Mouse (Mus musculus) kidney, embryonic 16.5 days (tissue): ENCODE data around the gene Gabrb2. TPM values are rescaled to one million over a fixed set of nuclear protein-coding genes. Genes with fewer than 3 reads are reported as not detected.

ENCODE experiments used
- ATAC-seq: fragments of 200-750 bp; cut with Nextera tagmentation; 2 replicates; pipeline ENCODE4 v1.8.0; 2017; ENCODE audit warnings: moderate TSS enrichment; ENCODE audit not compliant: low FRiP score, low TSS enrichment
- H3K27ac ChIP-seq: fragments of 300-500 bp; sonication (generic); 2 replicates; pipeline ENCODE4 v1.5.1; 2014; ENCODE audit warnings: low read length
- H3K27me3 ChIP-seq: fragments of 300-500 bp; sonication (generic); 2 replicates; pipeline ENCODE4 v1.6.1; 2014; ENCODE audit warnings: low read length, control low read depth, mixed read lengths; ENCODE audit not compliant: insufficient read depth
- H3K36me3 ChIP-seq: fragments of 300-500 bp; sonication (generic); 2 replicates; pipeline ENCODE4 v1.6.1; 2014; ENCODE audit warnings: low read length, control low read depth, mixed read lengths; ENCODE audit not compliant: insufficient read depth
- H3K4me1 ChIP-seq: fragments of 300-500 bp; sonication (generic); 2 replicates; pipeline ENCODE4 v1.6.1; 2014; ENCODE audit warnings: low read length, control low read depth, mixed read lengths; ENCODE audit not compliant: insufficient read depth
- H3K4me2 ChIP-seq: fragments of 300-500 bp; sonication (generic); replicated peaks from 2 replicates; pipeline ENCODE4 v1.6.1; 2014; ENCODE audit warnings: low read depth, low read length
- H3K4me3 ChIP-seq: fragments of 300-500 bp; sonication (generic); 2 replicates; pipeline ENCODE4 v1.5.1; 2014; ENCODE audit warnings: mild to moderate bottlenecking, low read length
- H3K9ac ChIP-seq: fragments of 300-500 bp; sonication (generic); replicated peaks from 2 replicates; pipeline ENCODE4 v1.6.1; 2014; ENCODE audit warnings: low read length
- H3K9me3 ChIP-seq: fragments of 300-500 bp; sonication (generic); 2 replicates; pipeline ENCODE4 v1.6.1; 2016; ENCODE audit warnings: low read length, control low read depth
- WGBS: fragments of 180-500 bp; shearing (Covaris S2); extraction: QIAGEN DNeasy Blood & Tissue Kit; methylation state at CpG from one replicate; pipeline ENCODE4 v1.1.7; 2014; 5-methylcytosine and 5-hydroxymethylcytosine counted together
- polyA plus RNA-seq: library from polyadenylated mRNA; unstranded; fragments of >200 nt; fragmentation: Nextera tagmentation; extraction: Ambion mirVana; gene quantifications from 2 replicates; pipeline ENCODE4 v1.2.1, GENCODE M21; 2015

Gabrb2 gene
- polyA plus RNA-seq, 1 experiment from 2014 or later, result 1.4 TPM

- ATAC-seq, result no peak
- WGBS, result 91% methylated on average over 3 of the region's 3 CpGs
Observed at GRCm38 (mm10) chr11:42528226-42528881, 108.8 kb downstream of the Gabrb2 start.

GRCm38 (mm10) chr11:42532577-42532976 is 113.0 kb downstream of the Gabrb2 start:
- Histone ChIP-seq H3K27me3 (no peaks in the 10 kb centered on the region), H3K4me1 (no peaks in the 10 kb centered on the region)
- 64% methylated on average over 2 of the region's 2 CpGs for WGBS

More at GRCm38 (mm10) chr11:42528226-42528881, 108.8 kb downstream of the Gabrb2 start:
- Histone ChIP-seq H3K4me2 (no peak overlapping the region), H3K4me1 (no peaks in the 10 kb centered on the region), H3K27me3 (no peaks in the 10 kb centered on the region), H3K27ac (no peak overlapping the region), H3K36me3 (no peaks in the 10 kb centered on the region), H3K9ac (no peak overlapping the region), H3K9me3 (no peaks in the 10 kb centered on the region), H3K4me3 (no peak overlapping the region)

GRCm38 (mm10) chr11:42535286-42535685 is 115.7 kb downstream of the Gabrb2 start:
- Histone ChIP-seq H3K4me2 (no peak overlapping the region), H3K4me1 (no peaks in the 10 kb centered on the region), H3K9me3 (no peaks in the 10 kb centered on the region), H3K4me3 (no peak overlapping the region), H3K36me3 (no peaks in the 10 kb centered on the region), H3K9ac (no peak overlapping the region), H3K27me3 (no peaks in the 10 kb centered on the region), H3K27ac (no peak overlapping the region)
- 76% methylated on average over 5 of the region's 5 CpGs for WGBS
- ATAC-seq, result no peak

More at GRCm38 (mm10) chr11:42532577-42532976, 113.0 kb downstream of the Gabrb2 start:
- Histone ChIP-seq H3K9ac (no peak overlapping the region), H3K9me3 (no peaks in the 10 kb centered on the region), H3K27ac (no peak overlapping the region), H3K36me3 (no peaks in the 10 kb centered on the region), H3K4me3 (no peak overlapping the region), H3K4me2 (no peak overlapping the region)
- no peak for ATAC-seq

GRCm38 (mm10) chr11:42535861-42536260 is 116.3 kb downstream of the Gabrb2 start:
- 86% methylated on average over 1 of the region's 1 CpGs for WGBS
- ATAC-seq, result no peak
- Histone ChIP-seq H3K9ac (no peak overlapping the region), H3K27ac (no peak overlapping the region), H3K4me2 (no peak overlapping the region), H3K27me3 (no peaks in the 10 kb centered on the region), H3K9me3 (no peaks in the 10 kb centered on the region), H3K36me3 (no peaks in the 10 kb centered on the region), H3K4me1 (no peaks in the 10 kb centered on the region), H3K4me3 (no peak overlapping the region)

- WGBS, result 84% methylated on average over 2 of the region's 2 CpGs
- H3K4me2 ChIP-seq, result no peak overlapping the region
- H3K4me1 ChIP-seq, result no peaks in the 10 kb centered on the region
- no peak for ATAC-seq
- H3K4me3 ChIP-seq, result no peak overlapping the region
- no peak overlapping the region for H3K9ac ChIP-seq
- no peaks in the 10 kb centered on the region for H3K36me3 ChIP-seq
- no peaks in the 10 kb centered on the region for H3K9me3 ChIP-seq
- no peak overlapping the region for H3K27ac ChIP-seq
- no peaks in the 10 kb centered on the region for H3K27me3 ChIP-seq
Observed at GRCm38 (mm10) chr11:42542861-42543260, 123.3 kb downstream of the Gabrb2 start.

GRCm38 (mm10) chr11:42566023-42566422 is 146.5 kb downstream of the Gabrb2 start:
- no peaks in the 10 kb centered on the region for H3K4me1 ChIP-seq
- H3K27me3 ChIP-seq, result no peaks in the 10 kb centered on the region
- no peak overlapping the region for H3K4me2 ChIP-seq
- H3K9me3 ChIP-seq, result no peaks in the 10 kb centered on the region
- ATAC-seq, result no peak
- no peaks in the 10 kb centered on the region for H3K36me3 ChIP-seq
- H3K4me3 ChIP-seq, result no peak overlapping the region
- 91% methylated on average over 5 of the region's 5 CpGs for WGBS
- no peak overlapping the region for H3K9ac ChIP-seq
- H3K27ac ChIP-seq, result no peak overlapping the region

GRCm38 (mm10) chr11:42571467-42571866 is 151.9 kb downstream of the Gabrb2 start:
- Histone ChIP-seq H3K27ac (no peak overlapping the region), H3K4me3 (no peak overlapping the region), H3K4me2 (no peak overlapping the region), H3K9ac (no peak overlapping the region), H3K27me3 (no peaks in the 10 kb centered on the region), H3K36me3 (no peaks in the 10 kb centered on the region), H3K9me3 (no peaks in the 10 kb centered on the region), H3K4me1 (no peaks in the 10 kb centered on the region)
- 80% methylated on average over 4 of the region's 4 CpGs for WGBS
- ATAC-seq, result no peak

- Histone ChIP-seq H3K4me3 (no peak overlapping the region), H3K36me3 (no peaks in the 10 kb centered on the region), H3K4me2 (no peak overlapping the region), H3K27me3 (no peaks in the 10 kb centered on the region), H3K9me3 (no peaks in the 10 kb centered on the region), H3K27ac (no peak overlapping the region), H3K4me1 (no peaks in the 10 kb centered on the region), H3K9ac (no peak overlapping the region)
- 83% methylated on average over 3 of the region's 3 CpGs for WGBS
- no peak for ATAC-seq
Observed at GRCm38 (mm10) chr11:42575146-42575873, 155.8 kb downstream of the Gabrb2 start.

- Histone ChIP-seq H3K4me3 (no peak overlapping the region), H3K4me1 (no peaks in the 10 kb centered on the region), H3K9ac (no peak overlapping the region), H3K4me2 (no peak overlapping the region), H3K9me3 (no peaks in the 10 kb centered on the region), H3K27me3 (no peaks in the 10 kb centered on the region), H3K36me3 (no peaks in the 10 kb centered on the region), H3K27ac (no peak overlapping the region)
- 71% methylated on average over 6 of the region's 6 CpGs for WGBS
- ATAC-seq, result no peak
Observed at GRCm38 (mm10) chr11:42579804-42580203, 160.2 kb downstream of the Gabrb2 start.

GRCm38 (mm10) chr11:42581123-42581522 is 161.6 kb downstream of the Gabrb2 start:
- H3K27me3 ChIP-seq, result no peaks in the 10 kb centered on the region
- 42% methylated on average over 4 of the region's 4 CpGs for WGBS
- no peaks in the 10 kb centered on the region for H3K9me3 ChIP-seq
- H3K4me2 ChIP-seq, result no peak overlapping the region
- no peak overlapping the region for H3K4me3 ChIP-seq
- no peaks in the 10 kb centered on the region for H3K36me3 ChIP-seq
- ATAC-seq, result no peak
- no peaks in the 10 kb centered on the region for H3K4me1 ChIP-seq
- H3K27ac ChIP-seq, result no peak overlapping the region
- no peak overlapping the region for H3K9ac ChIP-seq
